In genomic region chr9:121162789-121163188, GRCm38 (mm10) we compare ENCODE assay signal across 8 mouse cellular contexts.
DNase-seq lines count a peak whose midpoint lies in the region.

No protein-coding gene starts in this region.

- 31% methylated on average over 5 of the region's 5 CpGs for WGBS in large intestine, adult 2 months

- intact Hi-C loops in left cerebral cortex, postnatal 25 days (cut with DNase I): no loop called here

- DNase-seq in cerebellum, adult 18-20 months: peak; percentile 31 to 42
- no peak for DNase-seq in cerebellum, postnatal 4 days (ENCODE audit: low spot score in 2 of 2)
- DNase-seq in left cerebral cortex, postnatal 25 days (ENCODE audit: low spot score in 2 of 2): peak; percentile 25 to 42
- no peak for DNase-seq in left cerebral cortex, adult 8-10 months (ENCODE audit: low spot score in 2 of 2)
- peak; percentile 25 for DNase-seq in adipocyte (ENCODE audit: low spot score)
- peak; percentile 3 for DNase-seq in large intestine, adult 2 months (ENCODE audit: low read depth, low spot score)
- DNase-seq in ovary, postnatal 10 days (ENCODE audit: low spot score): no peak
- DNase-seq in testis, postnatal 10 days (ENCODE audit: low spot score): no peak

Comparison
In these comparisons a context has a peak if more than half of its experiments do, and no peak if none do; other contexts are left out.
1. DNase-seq: peak in cerebellum, adult 18-20 months (2 of 2), left cerebral cortex, postnatal 25 days (2 of 2), adipocyte (single experiment) and large intestine, adult 2 months (single experiment); none in cerebellum, postnatal 4 days (0 of 2), left cerebral cortex, adult 8-10 months (0 of 2), ovary, postnatal 10 days (single experiment) and testis, postnatal 10 days (single experiment).